Mouse (Mus musculus) G1E (cell line): Measurements from ENCODE around the gene Sdk1.

ENCODE experiments used
- CTCF ChIP-seq: IDR thresholded peaks from 2 replicates; pipeline ENCODE4 v1.5.1; 2012; ENCODE audit warnings: low read depth, low read length, inconsistent platforms, mixed read lengths
- GATA1 ChIP-seq: IDR thresholded peaks from 2 replicates; pipeline ENCODE4 v1.6.1; 2012; ENCODE audit warnings: borderline replicate concordance, low read length, inconsistent platforms, mixed read lengths
- GATA2 ChIP-seq: IDR thresholded peaks from 2 replicates; pipeline ENCODE4 v1.6.1; 2012; ENCODE audit warnings: low read depth, low read length, inconsistent platforms, borderline replicate concordance
- TAL1 ChIP-seq: conservative IDR thresholded peaks from 2 replicates; pipeline ENCODE4 v1.6.1; 2012; ENCODE audit warnings: low read depth, low read length, inconsistent platforms, mixed read lengths

DNA sequence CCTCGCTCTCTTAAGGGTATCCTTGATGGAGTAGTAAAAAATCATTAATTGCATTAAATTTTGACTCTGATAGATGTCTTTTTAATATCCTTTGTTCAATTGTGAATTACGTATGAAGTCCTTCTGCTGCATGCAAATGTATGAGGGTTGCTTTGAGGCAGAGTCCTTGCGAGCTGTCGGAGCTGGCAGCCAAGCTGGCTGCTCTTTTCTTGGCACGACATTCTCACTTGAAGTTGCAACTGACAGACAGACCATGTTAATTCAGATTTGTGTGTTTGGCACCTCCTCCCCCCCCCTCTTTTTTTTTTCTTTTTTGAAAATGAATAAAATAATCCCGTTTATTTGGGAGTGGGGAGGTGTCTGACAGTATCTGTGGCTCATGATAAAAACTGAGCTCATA is 329.2 kb downstream of the Sdk1 start:
- TF ChIP-seq TAL1 (no peak), CTCF (no peak), GATA1 (no peak), GATA2 (no peak)
